Mouse (Mus musculus) embryonic facial prominence, embryonic 11.5 days (tissue): Measurements from ENCODE around the gene Acbd4. TPM values are rescaled to one million over a fixed set of nuclear protein-coding genes. Genes with fewer than 3 reads are reported as not detected.

Experiments
- ATAC-seq: fragments of 200-750 bp; cut with Nextera tagmentation; replicated peaks from 2 replicates; pipeline ENCODE4 v1.8.0; 2017; ENCODE audit warnings: low read depth; ENCODE audit not compliant: insufficient number of reproducible peaks, low FRiP score, low TSS enrichment
- DNase-seq: peaks from one replicate; pipeline ENCODE4 v3.0.0-alpha.2; 2015; ENCODE audit warnings: low spot score
- H3K27ac ChIP-seq: fragments of 300-500 bp; sonication (generic); replicated peaks from 2 replicates; pipeline ENCODE4 v1.5.1; 2014; ENCODE audit warnings: mild to moderate bottlenecking, low read depth, low read length, control low read depth
- H3K27me3 ChIP-seq: fragments of 300-500 bp; sonication (generic); 2 replicates; pipeline ENCODE4 v1.6.1; 2014; ENCODE audit warnings: mild to moderate bottlenecking, low read length, moderate library complexity, mixed read lengths; ENCODE audit not compliant: control insufficient read depth, insufficient read depth
- H3K36me3 ChIP-seq: fragments of 300-500 bp; sonication (generic); replicated peaks from 2 replicates; pipeline ENCODE4 v1.6.1; 2014; ENCODE audit warnings: low read depth, mild to moderate bottlenecking, low read length, moderate library complexity, mixed read lengths; ENCODE audit not compliant: control insufficient read depth, insufficient read depth
- H3K4me1 ChIP-seq: fragments of 300-500 bp; sonication (generic); 2 replicates; pipeline ENCODE4 v1.6.1; 2014; ENCODE audit warnings: low read length, mixed read lengths; ENCODE audit not compliant: control insufficient read depth, insufficient read depth
- H3K4me2 ChIP-seq: fragments of 300-500 bp; sonication (generic); 2 replicates; pipeline ENCODE4 v1.6.1; 2014; ENCODE audit warnings: low read depth, mild to moderate bottlenecking, control low read depth, low read length, moderate library complexity
- H3K4me3 ChIP-seq: fragments of 300-500 bp; sonication (generic); 2 replicates; pipeline ENCODE4 v1.5.1; 2014; ENCODE audit warnings: low read depth, low read length, control low read depth
- H3K9ac ChIP-seq: fragments of 300-500 bp; sonication (generic); replicated peaks from 2 replicates; pipeline ENCODE4 v1.6.1; 2014; ENCODE audit warnings: mild to moderate bottlenecking, control low read depth, low read length
- H3K9me3 ChIP-seq: fragments of 300-500 bp; sonication (generic); replicated peaks from 2 replicates; pipeline ENCODE4 v1.6.1; 2016; ENCODE audit warnings: mild to moderate bottlenecking, low read length, inconsistent platforms, mixed read lengths; ENCODE audit not compliant: control insufficient read depth
- WGBS: fragments of 180-500 bp; shearing (Covaris S2); extraction: QIAGEN DNeasy Blood & Tissue Kit; methylation state at CpG from one replicate; pipeline ENCODE4 v1.1.7; 2014; 5-methylcytosine and 5-hydroxymethylcytosine counted together
- polyA plus RNA-seq: library from polyadenylated mRNA; unstranded; fragments of >200 nt; fragmentation: Nextera tagmentation; extraction: Ambion mirVana; gene quantifications from 2 replicates; pipeline ENCODE4 v1.2.1, GENCODE M21; 2014

The Acbd4 gene
- polyA plus RNA-seq, 1 experiment from 2014 or later: 7.8 TPM

- Histone ChIP-seq H3K4me2 (no peak overlapping the region), H3K9me3 (no peaks in the 10 kb centered on the region), H3K9ac (no peak overlapping the region), H3K36me3 (no peaks in the 10 kb centered on the region), H3K4me1 (no peaks in the 10 kb centered on the region), H3K27ac (no peak overlapping the region), H3K4me3 (no peak overlapping the region), H3K27me3 (no peaks in the 10 kb centered on the region)
- ATAC-seq: no peak
- DNase-seq: no peak
- 80% methylated on average over 7 of the region's 7 CpGs for WGBS
These were observed 60.0 kb downstream of the Acbd4 start for GRCm38 (mm10) chr11:103161449-103161848.

Other genes with a start within 250 kb of the Acbd4 start
- 246 and 257 TPM in 2 replicates for gene Eftud2, start 220.7 kb upstream of the Acbd4 start, polyA plus RNA-seq
- 1.00 and 1.5 TPM in 2 replicates for gene Ccdc103, start 220.5 kb upstream of the Acbd4 start, polyA plus RNA-seq
- gene Fam187a, start 216.5 kb upstream of the Acbd4 start, polyA plus RNA-seq: not detected in 2 replicates
- gene Gfap, start 200.8 kb upstream of the Acbd4 start, polyA plus RNA-seq: 0.22 and 0.25 TPM in 2 replicates
- 7.1 and 7.4 TPM in 2 replicates for gene Kif18b, start 176.6 kb upstream of the Acbd4 start, polyA plus RNA-seq
- gene C1ql1, start 155.0 kb upstream of the Acbd4 start, polyA plus RNA-seq: 4.0 and 4.1 TPM in 2 replicates
- 48.6 and 49.6 TPM in 2 replicates for gene Nmt1, start 73.5 kb upstream of the Acbd4 start, polyA plus RNA-seq
- gene Dcakd, start 73.3 kb upstream of the Acbd4 start, polyA plus RNA-seq: 273 and 276 TPM in 2 replicates
- 0.87 and 1.1 TPM in 2 replicates for gene Plcd3, start within 50 bp of the Acbd4 start, polyA plus RNA-seq
- gene Hexim1, start 14.5 kb downstream of the Acbd4 start, polyA plus RNA-seq: 5.3 and 5.6 TPM in 2 replicates
- 7.1 and 8.3 TPM in 2 replicates for gene Hexim2, start 30.7 kb downstream of the Acbd4 start, polyA plus RNA-seq
- gene Fmnl1, start 69.4 kb downstream of the Acbd4 start, polyA plus RNA-seq: 0.70 and 0.72 TPM in 2 replicates
- gene 1700023F06Rik, start 106.9 kb downstream of the Acbd4 start, polyA plus RNA-seq: 0.25 TPM in 2 replicates
- gene Spata32, start 116.8 kb downstream of the Acbd4 start, polyA plus RNA-seq: not detected in 2 replicates
- 1.9 and 2.9 TPM in 2 replicates for gene Map3k14, start 165.8 kb downstream of the Acbd4 start, polyA plus RNA-seq